Mouse (Mus musculus): ENCODE measurements around the gene Rpl21. TPM values are rescaled to one million over a fixed set of nuclear protein-coding genes. Genes with fewer than 3 reads are reported as not detected.

Gene Rpl21
- polyA plus RNA-seq, 1 experiment, result 519 TPM

DNA sequence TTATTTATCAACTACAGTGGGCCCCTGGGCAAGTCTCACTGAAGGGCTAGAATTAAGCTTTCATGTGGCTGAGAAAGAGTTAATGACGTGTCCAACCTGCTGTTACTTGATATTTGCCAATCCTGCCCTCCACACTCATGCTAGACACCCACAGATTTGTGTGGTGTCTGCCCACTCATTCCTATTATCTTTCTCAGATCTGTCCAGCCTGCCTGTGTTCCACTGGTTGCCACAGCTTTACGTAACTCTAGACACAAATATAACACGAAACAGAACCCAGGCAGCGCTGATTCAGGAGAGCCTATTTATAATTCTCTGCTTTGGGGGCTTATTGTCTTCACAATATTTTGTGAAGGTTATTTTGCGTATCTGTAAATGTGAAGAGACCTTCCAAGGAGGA is 8.6 kb downstream of the Rpl21 start:
- no peaks in the 10 kb centered on the region for H3K27me3 ChIP-seq (ENCODE audit: control insufficient read depth, insufficient read depth, insufficient read length)
- no peaks in the 10 kb centered on the region for H3K79me2 ChIP-seq (ENCODE audit: control insufficient read depth, insufficient read depth)
- no peak overlapping the region for H3K4me3 ChIP-seq
- TF ChIP-seq TCF12 (IDR thresholded peaks at IDR 0.05; ENCODE audit: insufficient read depth, poor library complexity, severe bottlenecking), result no peak
- TF ChIP-seq REST (IDR thresholded peaks at IDR 0.05; ENCODE audit: insufficient read depth, insufficient read length), result no peak
- no peak for TF ChIP-seq CEBPB (IDR thresholded peaks at IDR 0.05; ENCODE audit: insufficient read depth, poor library complexity, severe bottlenecking)
- TF ChIP-seq MYOD1 (IDR thresholded peaks at IDR 0.05; ENCODE audit: control insufficient read depth in 1 of 3, insufficient read length in 2 of 3, low read depth in 2 of 3), result no peak
- TF ChIP-seq SRF (IDR thresholded peaks at IDR 0.05; ENCODE audit: control insufficient read depth, insufficient read length, low read depth), result no peak
- TF ChIP-seq USF1 (IDR thresholded peaks at IDR 0.05; ENCODE audit: low read depth), result no peak
- no peak for TF ChIP-seq MYOG (IDR thresholded peaks at IDR 0.05; ENCODE audit: control insufficient read depth in 1 of 3, insufficient read depth in 1 of 3, insufficient read length in 2 of 3, low read depth in 2 of 3)
- TF ChIP-seq POLR2A (IDR thresholded peaks at IDR 0.05; ENCODE audit: insufficient read length, low read depth), result no peak
- TF ChIP-seq MAX (IDR thresholded peaks at IDR 0.05; ENCODE audit: low read depth), result no peak
- H3K4me2 ChIP-seq (ENCODE audit: low read depth), result no peak overlapping the region
- H3K36me3 ChIP-seq (ENCODE audit: control insufficient read depth, insufficient read depth), result peaks cover 18% of the 10 kb centered on the region
- H3ac ChIP-seq (ENCODE audit: control insufficient read depth, insufficient read length), result no peak overlapping the region

DNA sequence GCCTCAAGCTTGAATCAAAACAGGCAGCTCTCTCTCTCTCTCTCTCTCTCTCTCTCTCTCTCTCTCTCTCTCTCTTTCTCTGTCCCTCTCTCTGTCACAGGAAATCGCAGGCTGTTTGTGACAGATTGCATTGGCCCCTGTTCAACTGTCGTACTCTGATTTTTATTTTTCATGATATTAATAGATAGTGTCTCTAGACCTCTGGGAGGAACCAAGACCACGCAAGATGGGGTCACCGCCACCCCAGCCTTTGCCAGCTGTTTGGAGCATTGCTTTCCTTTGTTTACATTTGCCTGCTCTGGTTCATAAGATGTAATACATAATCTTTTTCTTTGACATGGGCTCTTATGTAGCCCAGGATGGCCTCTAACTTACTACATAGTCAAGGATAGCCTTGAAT is 9.3 kb downstream of the Rpl21 start:
- Histone ChIP-seq H3K4me2 (ENCODE audit: low read depth) (no peak overlapping the region), H3K27me3 (ENCODE audit: control insufficient read depth, insufficient read depth, insufficient read length) (no peaks in the 10 kb centered on the region), H3ac (ENCODE audit: control insufficient read depth, insufficient read length) (no peak overlapping the region), H3K36me3 (ENCODE audit: control insufficient read depth, insufficient read depth) (peaks cover 11% of the 10 kb centered on the region), H3K79me2 (ENCODE audit: control insufficient read depth, insufficient read depth) (no peaks in the 10 kb centered on the region), H3K4me3 (no peak overlapping the region)
- TF ChIP-seq USF1 (IDR thresholded peaks at IDR 0.05; ENCODE audit: low read depth), result no peak
- no peak for TF ChIP-seq POLR2AphosphoS2 (IDR thresholded peaks at IDR 0.05; ENCODE audit: insufficient read length, low read depth)
- TF ChIP-seq MAX (IDR thresholded peaks at IDR 0.05; ENCODE audit: low read depth), result no peak
- TF ChIP-seq E2F4 (IDR thresholded peaks at IDR 0.05; ENCODE audit: insufficient read depth), result no peak
- TF ChIP-seq TCF12 (IDR thresholded peaks at IDR 0.05; ENCODE audit: insufficient read depth, poor library complexity, severe bottlenecking), result no peak
- TF ChIP-seq REST (IDR thresholded peaks at IDR 0.05; ENCODE audit: insufficient read depth, insufficient read length), result no peak
- TF ChIP-seq TCF3 (IDR thresholded peaks at IDR 0.05; ENCODE audit: insufficient read length, low read depth), result no peak
- TF ChIP-seq SRF (IDR thresholded peaks at IDR 0.05; ENCODE audit: control insufficient read depth, insufficient read length, low read depth), result no peak
- TF ChIP-seq POLR2A (IDR thresholded peaks at IDR 0.05; ENCODE audit: insufficient read length, low read depth), result no peak
- no peak for TF ChIP-seq MYOG (IDR thresholded peaks at IDR 0.05; ENCODE audit: control insufficient read depth in 1 of 3, insufficient read depth in 1 of 3, insufficient read length in 2 of 3, low read depth in 2 of 3)
- TF ChIP-seq CEBPB (IDR thresholded peaks at IDR 0.05; ENCODE audit: insufficient read depth, poor library complexity, severe bottlenecking), result no peak
- no peak for TF ChIP-seq MYOD1 (IDR thresholded peaks at IDR 0.05; ENCODE audit: control insufficient read depth in 1 of 3, insufficient read length in 2 of 3, low read depth in 2 of 3)

DNA sequence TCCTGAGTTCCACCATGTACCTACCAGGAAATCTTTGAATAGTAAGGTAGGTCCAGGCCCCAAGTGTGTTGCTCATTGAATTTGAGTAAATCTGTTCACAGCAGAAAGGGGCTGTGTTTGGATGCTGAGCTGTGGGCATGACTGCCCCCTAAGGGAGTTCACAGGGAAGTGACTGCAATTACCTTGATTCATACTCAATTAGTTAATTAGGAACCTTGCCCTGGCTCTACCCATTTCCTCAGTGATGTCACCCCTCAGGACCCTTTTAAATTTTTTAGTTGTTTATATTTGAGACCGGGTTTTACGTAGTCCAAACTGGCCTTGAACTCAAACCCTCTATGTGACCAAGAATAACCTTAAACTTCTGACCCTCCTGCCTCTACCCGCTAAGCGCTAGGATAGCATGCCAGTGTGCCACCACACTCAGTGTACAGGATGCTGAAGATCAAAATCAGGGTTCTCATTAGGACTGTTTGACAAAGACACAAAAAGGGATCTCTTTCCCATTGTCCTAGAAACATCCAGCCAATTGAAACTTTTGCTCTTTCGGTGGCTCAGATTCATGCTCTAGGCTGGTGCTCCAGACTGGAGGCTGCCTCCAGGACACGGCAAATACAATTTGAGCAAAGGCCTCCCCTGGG is 11.7 kb downstream of the Rpl21 start:
- Histone ChIP-seq H3K4me3 (peak overlapping the region; percentile 27), H3K36me3 (ENCODE audit: control insufficient read depth, insufficient read depth) (no peaks in the 10 kb centered on the region), H3K4me2 (ENCODE audit: low read depth) (peak overlapping the region; percentile 93), H3ac (ENCODE audit: control insufficient read depth, insufficient read length) (peak overlapping the region; percentile 48), H3K27me3 (ENCODE audit: control insufficient read depth, insufficient read depth, insufficient read length) (no peaks in the 10 kb centered on the region), H3K79me2 (ENCODE audit: control insufficient read depth, insufficient read depth) (no peaks in the 10 kb centered on the region)
- no peak for TF ChIP-seq MYOD1 (IDR thresholded peaks at IDR 0.05; ENCODE audit: control insufficient read depth in 1 of 3, insufficient read length in 2 of 3, low read depth in 2 of 3)
- TF ChIP-seq POLR2AphosphoS2 (IDR thresholded peaks at IDR 0.05; ENCODE audit: insufficient read length, low read depth), result no peak
- TF ChIP-seq POLR2A (IDR thresholded peaks at IDR 0.05; ENCODE audit: insufficient read length, low read depth), result no peak
- no peak for TF ChIP-seq REST (IDR thresholded peaks at IDR 0.05; ENCODE audit: insufficient read depth, insufficient read length)
- no peak for TF ChIP-seq SRF (IDR thresholded peaks at IDR 0.05; ENCODE audit: control insufficient read depth, insufficient read length, low read depth)
- no peak for TF ChIP-seq USF1 (IDR thresholded peaks at IDR 0.05; ENCODE audit: low read depth)
- TF ChIP-seq CEBPB (IDR thresholded peaks at IDR 0.05; ENCODE audit: insufficient read depth, poor library complexity, severe bottlenecking), result no peak
- no peak for TF ChIP-seq TCF12 (IDR thresholded peaks at IDR 0.05; ENCODE audit: insufficient read depth, poor library complexity, severe bottlenecking)
- no peak for TF ChIP-seq MYOG (IDR thresholded peaks at IDR 0.05; ENCODE audit: control insufficient read depth in 1 of 3, insufficient read depth in 1 of 3, insufficient read length in 2 of 3, low read depth in 2 of 3)
- no peak for TF ChIP-seq TCF3 (IDR thresholded peaks at IDR 0.05; ENCODE audit: insufficient read length, low read depth)
- TF ChIP-seq E2F4 (IDR thresholded peaks at IDR 0.05; ENCODE audit: insufficient read depth), result no peak
- TF ChIP-seq MAX (IDR thresholded peaks at IDR 0.05; ENCODE audit: low read depth), result no peak

DNA sequence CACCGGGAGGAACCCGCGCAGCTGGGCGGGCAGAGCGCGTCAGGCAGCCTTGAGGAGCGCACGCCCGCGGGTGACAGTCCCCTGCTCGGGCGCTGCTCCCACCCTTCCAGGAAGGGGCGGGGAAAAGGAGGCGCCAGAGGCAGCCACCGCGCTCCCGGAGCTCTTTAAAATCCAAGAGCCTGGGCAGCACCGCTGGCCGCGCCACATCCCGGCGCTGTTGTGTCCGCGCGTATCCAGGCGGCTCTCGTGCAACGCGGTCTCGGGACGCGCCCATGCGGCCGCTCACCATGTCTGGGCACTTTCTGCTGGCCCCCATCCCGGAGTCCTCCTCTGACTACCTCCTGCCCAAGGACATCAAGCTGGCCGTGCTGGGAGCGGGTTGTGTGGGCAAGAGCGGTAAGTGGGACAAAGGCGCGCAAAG is 12.3 kb downstream of the Rpl21 start, which contains the start of gene Rasl11a:
Gene Rasl11a (plus strand): TSS at position 127 of the 421 bp plus-strand sequence.
- no peaks in the 10 kb centered on the region for H3K27me3 ChIP-seq (ENCODE audit: control insufficient read depth, insufficient read depth, insufficient read length)
- H3K4me3 ChIP-seq, result peak within 1 kb of the TSS; percentile 27
- H3K36me3 ChIP-seq (ENCODE audit: control insufficient read depth, insufficient read depth), result no peaks in the 10 kb centered on the region
- H3ac ChIP-seq (ENCODE audit: control insufficient read depth, insufficient read length), result peak within 1 kb of the TSS; percentile 48
- H3K4me2 ChIP-seq (ENCODE audit: low read depth), result peak within 1 kb of the TSS; percentile 93
- TF ChIP-seq POLR2AphosphoS2 (IDR thresholded peaks at IDR 0.05; ENCODE audit: insufficient read length, low read depth), result peak; percentile 55
- no peak for TF ChIP-seq USF1 (IDR thresholded peaks at IDR 0.05; ENCODE audit: low read depth)
- peak in 1 of 3 experiments; percentile 18 for TF ChIP-seq MYOG (IDR thresholded peaks at IDR 0.05; ENCODE audit: control insufficient read depth in 1 of 3, insufficient read depth in 1 of 3, insufficient read length in 2 of 3, low read depth in 2 of 3)
- peak; percentile 82 for TF ChIP-seq POLR2A (IDR thresholded peaks at IDR 0.05; ENCODE audit: insufficient read length, low read depth)
- no peak for TF ChIP-seq REST (IDR thresholded peaks at IDR 0.05; ENCODE audit: insufficient read depth, insufficient read length)
- no peak for TF ChIP-seq TCF12 (IDR thresholded peaks at IDR 0.05; ENCODE audit: insufficient read depth, poor library complexity, severe bottlenecking)
- TF ChIP-seq SRF (IDR thresholded peaks at IDR 0.05; ENCODE audit: control insufficient read depth, insufficient read length, low read depth), result no peak
- TF ChIP-seq CEBPB (IDR thresholded peaks at IDR 0.05; ENCODE audit: insufficient read depth, poor library complexity, severe bottlenecking), result no peak
- TF ChIP-seq E2F4 (IDR thresholded peaks at IDR 0.05; ENCODE audit: insufficient read depth), result no peak
- no peak for TF ChIP-seq MYOD1 (IDR thresholded peaks at IDR 0.05; ENCODE audit: control insufficient read depth in 1 of 3, insufficient read length in 2 of 3, low read depth in 2 of 3)
- H3K79me2 ChIP-seq (ENCODE audit: control insufficient read depth, insufficient read depth), result no peaks in the 10 kb centered on the region
